Mouse (Mus musculus): ENCODE measurements at regions not wholly inside any gene's neighbourhood (a gene's known extent, or its start where the extent isn't known, plus 50 kb on each side); places are given as distances from the start of the nearest gene placed in this dataset.

DNA sequence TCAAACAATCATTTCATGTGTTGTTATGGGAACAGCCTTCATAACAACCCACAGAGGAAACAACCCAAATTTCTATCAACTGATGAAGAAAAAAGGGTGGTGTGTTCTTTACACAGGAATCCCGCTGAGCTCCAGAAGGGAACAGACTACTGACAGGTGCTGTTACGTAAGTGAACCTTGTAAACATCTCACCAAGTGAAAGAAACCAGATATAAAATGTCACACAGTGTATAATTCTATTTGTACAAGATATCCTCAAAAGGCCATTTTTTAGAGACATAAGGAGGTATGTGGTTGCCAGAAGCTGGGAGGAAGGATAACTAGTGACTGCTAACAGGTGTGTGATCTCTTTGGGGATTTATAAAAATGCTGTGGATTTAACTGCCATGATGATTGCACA is 119.9 kb downstream of the Plod2 start:
- no peak for DNase-seq (ENCODE audit: inconsistent age in 2 of 2, low spot score in 1 of 2)

GRCm38 (mm10) chr9:92667361-92667881 is 125.4 kb downstream of the Plod2 start:
- DNase-seq (ENCODE audit: inconsistent age in 2 of 2, low spot score in 1 of 2), result no peak

DNA sequence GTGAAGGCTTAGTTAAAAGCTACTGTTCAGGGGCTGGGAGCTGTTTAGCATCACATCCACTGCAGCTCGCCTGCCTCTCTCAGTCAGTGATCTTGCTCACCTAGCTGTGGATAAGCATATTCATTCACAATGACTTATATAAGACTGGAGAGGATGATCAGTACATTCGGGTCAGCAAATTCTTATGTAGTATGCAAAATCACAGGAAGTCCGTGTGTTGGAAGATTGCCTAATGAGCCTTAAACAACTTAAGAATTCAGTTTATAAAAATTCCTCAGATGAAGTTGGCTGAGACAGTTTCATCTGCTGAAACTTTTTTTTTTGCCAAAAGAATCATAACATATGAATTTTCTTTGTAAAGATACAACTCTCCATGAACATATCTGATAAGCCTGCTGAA is 129.9 kb downstream of the Plod2 start:
- DNase-seq (ENCODE audit: inconsistent age in 2 of 2, low spot score in 1 of 2), result no peak

DNA sequence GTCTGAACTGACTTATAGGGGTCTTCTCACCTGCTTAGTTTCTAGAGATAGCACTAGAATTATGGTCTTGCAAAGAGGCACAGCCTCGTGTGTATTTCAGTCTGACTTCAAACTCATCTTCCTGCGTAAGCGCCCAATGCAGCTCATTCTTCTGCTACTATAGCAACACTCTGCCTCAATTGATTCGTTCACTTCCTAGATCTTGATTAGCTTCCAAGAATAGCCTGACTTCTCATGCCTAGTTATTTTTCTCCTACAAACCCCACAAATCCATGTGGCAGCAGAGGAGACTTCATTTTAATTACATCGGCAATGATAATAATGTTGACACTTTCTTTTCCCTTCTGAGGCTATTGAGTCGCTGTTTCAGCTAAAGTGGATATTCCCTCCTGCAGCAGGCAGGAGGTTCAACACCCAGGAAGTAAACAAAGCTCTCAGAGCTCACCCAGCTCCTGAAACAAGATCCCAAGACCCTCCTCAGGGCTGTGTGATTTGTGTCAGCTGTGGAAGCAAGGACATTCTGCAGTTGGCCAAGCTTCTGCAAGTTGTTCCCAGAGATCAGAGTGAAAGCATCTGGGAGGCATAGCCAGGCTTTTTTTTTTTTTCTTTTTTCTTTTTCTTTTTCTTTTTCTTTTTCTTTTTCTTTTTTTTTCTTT is 152.5 kb downstream of the Plod2 start:
- DNase-seq (ENCODE audit: inconsistent age in 2 of 2, low spot score in 1 of 2), result no peak

- no peak for DNase-seq (ENCODE audit: inconsistent age in 2 of 2, low spot score in 1 of 2)
Measured at GRCm38 (mm10) chr9:92697971-92698370, 155.9 kb downstream of the Plod2 start.

DNA sequence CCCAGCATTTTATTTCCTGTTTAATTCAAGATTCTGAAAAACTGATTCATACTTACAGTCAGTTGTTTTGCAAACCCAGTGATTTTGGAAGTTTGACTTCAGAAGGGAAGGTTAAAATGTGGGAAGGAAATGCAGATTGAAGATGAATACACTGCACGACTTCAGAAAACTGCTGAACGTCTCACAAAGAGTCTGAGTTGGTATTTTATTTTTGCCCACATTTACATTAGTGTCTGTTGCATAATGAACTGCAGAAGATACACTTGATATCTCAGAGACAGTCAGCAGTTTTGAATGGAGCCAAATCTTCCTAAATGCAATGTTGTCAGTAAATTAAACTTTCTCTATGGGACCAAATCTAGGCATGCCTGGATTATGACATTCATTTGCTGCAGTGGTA is 162.7 kb downstream of the Plod2 start:
- DNase-seq (ENCODE audit: inconsistent age in 2 of 2, low spot score in 1 of 2), result no peak

- no peak for DNase-seq (ENCODE audit: inconsistent age in 2 of 2, low spot score in 1 of 2)
Measured at GRCm38 (mm10) chr9:92707011-92707410, 165.0 kb downstream of the Plod2 start.

- no peak for DNase-seq (ENCODE audit: inconsistent age in 2 of 2, low spot score in 1 of 2)
Measured at GRCm38 (mm10) chr9:92717176-92717575, 175.2 kb downstream of the Plod2 start.

- peak; percentile 76 to 83 for DNase-seq (ENCODE audit: inconsistent age in 2 of 2, low spot score in 1 of 2)
Measured at GRCm38 (mm10) chr9:92718337-92718736, 176.3 kb downstream of the Plod2 start.

DNA sequence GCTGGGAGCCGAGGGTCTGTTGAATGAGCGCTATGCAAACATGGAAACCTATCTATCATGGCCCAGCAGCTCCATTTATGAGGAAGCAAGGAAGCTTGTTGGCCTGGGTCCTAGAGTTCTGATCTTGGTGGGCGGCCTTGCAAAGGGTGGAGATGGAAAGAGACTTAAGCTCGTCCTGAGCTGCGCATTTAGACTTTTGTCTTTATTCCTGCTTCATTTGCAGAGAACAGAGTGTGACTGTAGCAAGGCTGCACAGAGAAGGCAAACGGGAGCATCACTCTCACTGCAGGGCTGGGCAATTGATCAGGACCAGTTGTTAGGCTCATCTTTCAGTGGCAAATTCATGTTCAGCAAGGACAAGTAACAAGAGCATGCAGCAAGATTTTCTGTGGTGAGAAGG is 177.2 kb downstream of the Plod2 start:
- DNase-seq (ENCODE audit: inconsistent age in 2 of 2, low spot score in 1 of 2), result peak in 1 of 2 experiments; percentile 8

- DNase-seq (ENCODE audit: inconsistent age in 2 of 2, low spot score in 1 of 2), result no peak
Measured at GRCm38 (mm10) chr9:92728864-92729263, 186.8 kb downstream of the Plod2 start.

GRCm38 (mm10) chr9:92731396-92731795 is 189.4 kb downstream of the Plod2 start:
- no peak for DNase-seq (ENCODE audit: inconsistent age in 2 of 2, low spot score in 1 of 2)

- DNase-seq (ENCODE audit: inconsistent age in 2 of 2, low spot score in 1 of 2), result no peak
Measured at GRCm38 (mm10) chr9:92767532-92767931, 225.5 kb downstream of the Plod2 start.

DNA sequence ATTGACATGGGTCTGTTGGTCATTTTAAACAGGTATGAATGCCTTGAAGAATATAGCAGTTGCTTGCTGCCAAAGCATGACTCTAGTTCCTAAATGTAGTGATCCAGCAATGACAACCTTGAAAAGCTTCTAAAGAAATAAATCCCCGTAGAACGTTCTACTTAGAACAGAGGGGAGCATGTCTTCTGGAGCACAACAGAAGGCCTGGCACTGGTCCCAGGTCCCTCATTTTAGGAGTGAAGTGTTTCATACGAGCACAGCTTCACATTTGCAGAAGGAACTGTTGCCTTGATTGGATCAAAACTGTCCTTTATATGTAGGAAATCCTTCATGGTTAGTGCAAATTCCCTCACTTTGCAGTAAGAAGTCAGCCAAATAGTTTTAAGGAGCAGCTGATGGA is 226.4 kb downstream of the Plod2 start:
- DNase-seq (ENCODE audit: inconsistent age in 2 of 2, low spot score in 1 of 2), result no peak

DNA sequence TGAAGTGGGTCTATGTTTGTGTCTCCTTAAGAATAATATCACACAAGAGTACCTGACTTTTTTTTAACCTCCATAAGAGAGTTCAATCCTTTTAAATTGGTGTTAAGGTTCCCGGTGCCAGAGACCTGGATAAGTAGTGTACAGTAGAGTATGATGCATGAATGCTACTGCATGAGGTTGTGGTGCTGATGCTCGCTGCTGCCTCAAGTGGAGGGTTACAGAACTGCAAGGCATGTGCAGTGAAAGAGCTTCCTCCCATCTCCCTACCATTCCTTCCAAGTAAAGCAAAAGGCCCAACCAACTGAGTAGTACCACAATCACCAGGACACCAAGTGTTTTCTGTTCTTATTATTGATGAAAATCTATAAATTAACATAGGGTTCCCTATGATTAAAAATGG is 227.5 kb downstream of the Plod2 start:
- peak in 1 of 2 experiments; percentile 57 for DNase-seq (ENCODE audit: inconsistent age in 2 of 2, low spot score in 1 of 2)

- DNase-seq (ENCODE audit: inconsistent age in 2 of 2, low spot score in 1 of 2), result no peak
Measured at GRCm38 (mm10) chr9:92771002-92771401, 229.0 kb downstream of the Plod2 start.

- DNase-seq (ENCODE audit: inconsistent age in 2 of 2, low spot score in 1 of 2), result no peak
Measured at GRCm38 (mm10) chr9:92771716-92772115, 229.7 kb downstream of the Plod2 start.

DNA sequence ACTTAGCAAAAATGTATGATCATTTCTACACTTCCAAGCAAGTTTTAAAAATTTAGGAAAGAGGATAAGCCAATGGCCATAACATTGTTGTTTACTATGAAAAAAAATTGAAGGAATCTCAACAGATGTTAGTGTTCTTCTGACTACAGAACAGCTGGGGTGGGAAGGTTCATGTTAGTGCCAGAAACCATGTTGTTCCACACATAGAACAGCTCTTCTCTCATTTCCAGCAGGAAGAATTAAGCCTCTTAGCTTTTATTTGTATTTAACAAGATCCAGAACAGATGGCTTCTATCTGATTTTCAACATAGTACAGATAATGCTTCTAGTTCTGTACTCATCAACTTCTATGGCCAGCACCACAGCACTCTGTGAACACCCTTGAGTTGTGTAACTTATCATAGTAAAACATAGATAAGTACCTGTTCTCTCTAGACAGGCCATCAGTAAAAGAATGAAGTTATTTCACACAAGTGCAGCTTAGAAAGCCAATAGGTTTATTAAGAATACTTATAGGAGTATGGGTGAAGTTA is 241.0 kb downstream of the Plod2 start:
- DNase-seq (ENCODE audit: inconsistent age in 2 of 2, low spot score in 1 of 2), result no peak

DNA sequence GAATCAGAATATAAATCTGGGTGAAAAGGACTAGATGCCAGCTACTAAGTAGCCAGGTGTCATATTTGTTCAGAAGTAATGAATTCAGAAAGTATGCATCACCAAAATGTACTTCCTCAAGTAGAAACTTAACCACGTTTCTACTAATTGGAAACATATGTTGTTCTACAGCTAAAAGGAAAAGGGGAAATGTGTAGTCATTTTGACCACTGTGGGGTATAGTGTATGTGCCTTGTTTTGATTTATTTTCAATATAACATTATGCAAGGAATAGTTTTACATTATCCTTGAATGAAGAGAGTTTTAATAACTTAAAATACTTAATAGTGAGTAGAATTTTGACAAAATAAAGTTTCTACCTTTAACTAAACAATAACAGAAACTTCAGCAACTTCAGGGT is 257.7 kb downstream of the Plod2 start:
- no peak for DNase-seq (ENCODE audit: inconsistent age in 2 of 2, low spot score in 1 of 2)

DNA sequence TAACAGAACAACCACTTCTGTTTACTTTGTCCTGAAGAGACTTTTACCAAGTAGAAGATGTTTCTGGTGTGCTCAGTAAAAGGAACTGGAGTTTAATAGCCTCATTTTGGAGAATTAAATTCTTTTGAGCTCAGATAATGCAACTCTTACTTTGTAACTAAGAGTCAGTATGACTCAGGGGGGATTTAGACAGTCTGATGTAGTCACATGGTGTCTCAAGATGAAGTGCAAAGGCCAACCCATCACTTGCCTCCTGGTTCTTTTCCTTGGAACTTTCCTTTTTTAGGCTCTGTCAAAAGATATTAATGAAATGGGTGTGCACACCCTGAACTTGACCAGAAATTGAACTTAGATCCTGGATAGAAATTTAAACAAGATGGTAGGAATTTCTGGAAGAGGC is 267.4 kb downstream of the Plod2 start:
- no peak for DNase-seq (ENCODE audit: inconsistent age in 2 of 2, low spot score in 1 of 2)

DNA sequence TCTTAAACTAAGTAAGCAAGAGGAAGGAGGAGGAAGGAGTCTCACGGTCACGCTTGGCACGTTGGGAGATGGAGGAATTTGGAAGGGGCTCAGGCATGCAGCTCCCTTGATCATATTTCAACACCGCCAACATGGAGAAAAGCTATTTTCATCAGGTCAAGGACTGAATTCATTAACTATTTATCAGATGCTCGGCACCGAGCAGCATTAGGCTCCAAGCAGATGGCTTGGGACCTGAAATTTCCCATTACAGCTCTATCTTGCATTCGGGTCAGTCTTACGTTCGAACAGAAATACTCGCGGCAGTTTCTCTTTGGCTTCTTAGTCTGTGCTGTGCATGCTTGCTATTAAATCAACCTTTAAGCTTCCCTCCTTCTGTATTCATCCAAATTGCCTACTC is 278.7 kb downstream of the Plod2 start:
- DNase-seq (ENCODE audit: inconsistent age in 2 of 2, low spot score in 1 of 2), result peak in 1 of 2 experiments; percentile 45

- no peak for DNase-seq (ENCODE audit: inconsistent age in 2 of 2, low spot score in 1 of 2)
Measured at GRCm38 (mm10) chr9:92826708-92827353, 284.8 kb downstream of the Plod2 start.

Measured in adrenal gland, adult (tissue).